In the genomic region with DNA sequence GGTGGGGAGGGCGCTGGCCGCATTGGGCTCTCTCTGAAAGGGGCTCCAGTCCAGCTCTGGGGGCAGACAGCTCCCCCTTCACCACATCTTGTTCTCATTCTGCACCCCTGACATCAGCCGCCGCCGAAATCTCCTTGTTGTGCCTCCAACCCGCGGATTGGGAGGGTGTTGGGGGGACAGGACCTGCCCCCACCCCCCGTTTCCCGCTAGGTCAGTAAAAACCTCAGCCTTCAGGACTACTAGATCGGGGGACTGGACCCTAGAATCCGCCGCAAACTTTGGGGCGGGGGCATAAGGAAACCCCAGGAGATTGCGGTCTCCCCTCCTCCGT, we compare ENCODE assay signal across 9 mouse cellular contexts. TPM values are rescaled to one million over a fixed set of nuclear protein-coding genes. Genes with fewer than 3 reads are reported as not detected.
A peak's percentile ranks its signal among the peaks of the same experiment; 100 is the strongest.
DNase-seq lines count a peak whose midpoint lies in the region; ATAC-seq and TF ChIP-seq lines count a peak whose summit lies in the region.
"Had no signal": no experiment of that assay in that cellular context is flagged by ENCODE, and none has a peak within 500 bp of the region (broad histone marks: within the 10 kb centered on the region; RNA-seq: fewer than 3 reads in every experiment).

No protein-coding gene starts in this region.

- H3K4me1 ChIP-seq in heart, adult 2 months (ENCODE audit: control insufficient read depth, insufficient read depth, low read length), result peaks cover 5% of the 10 kb centered on the region
- H3K4me1 ChIP-seq in thymus, adult 2 months (replicated peaks; ENCODE audit: control insufficient read depth, insufficient read depth, low read length), result peaks cover 17% of the 10 kb centered on the region
- peaks cover 33% of the 10 kb centered on the region for H3K4me1 ChIP-seq in liver, embryonic 12.5 days

- H3K36me3 ChIP-seq in heart, adult 2 months (ENCODE audit: control insufficient read depth, insufficient read depth, low read length), result no peaks in the 10 kb centered on the region
- no peaks in the 10 kb centered on the region for H3K36me3 ChIP-seq in thymus, adult 2 months (ENCODE audit: control insufficient read depth, insufficient read depth, low read length)
- no peaks in the 10 kb centered on the region for H3K36me3 ChIP-seq in liver, embryonic 12.5 days

- H3K9ac ChIP-seq in heart, adult 2 months (ENCODE audit: low read depth, low read length), result peak overlapping the region; percentile 0; the same call in 1 of the 2 replicates
- H3K9ac ChIP-seq in liver, embryonic 12.5 days, result no peak overlapping the region
- H3K9ac ChIP-seq: liver, embryonic 14.5 days had no signal

- no peak for ATAC-seq in liver, embryonic 12.5 days

- DNase-seq in heart, adult 2 months, result no peak
- no peak for DNase-seq in heart, postnatal 36 days
- peak; percentile 31 for DNase-seq in thymus, postnatal 4 days
- DNase-seq in thymus, adult 2 months, result no peak
- DNase-seq in MN1 (ENCODE audit: low spot score), result no peak
- no peak for DNase-seq in lung, postnatal 36 days
- DNase-seq in thymus, postnatal 10 days (ENCODE audit: low spot score in 2 of 2), result no peak

- peaks cover 3% of the 10 kb centered on the region; the same call in 1 of the 2 replicates for H3K27me3 ChIP-seq in heart, adult 2 months (ENCODE audit: control insufficient read depth, insufficient read depth, low read length)
- peaks cover 26% of the 10 kb centered on the region for H3K27me3 ChIP-seq in thymus, adult 2 months (ENCODE audit: control insufficient read depth, insufficient read depth, low read length)
- peaks cover 99% of the 10 kb centered on the region for H3K27me3 ChIP-seq in liver, embryonic 12.5 days (replicated peaks)

- H3K79me2 ChIP-seq in heart, adult 2 months (replicated peaks; ENCODE audit: control insufficient read depth, insufficient read depth, low read length), result no peaks in the 10 kb centered on the region

- WGBS in heart, adult 2 months, result 7% methylated on average over 15 of the region's 15 CpGs
- WGBS in thymus, adult 2 months, result under 1% methylated on average over 15 of the region's 15 CpGs
- WGBS in liver, embryonic 12.5 days (ENCODE audit: insufficient replicate concordance), result 1% methylated on average over 15 of the region's 15 CpGs

- H3K4me3 ChIP-seq in heart, adult 2 months, result peak overlapping the region; percentile 60
- H3K4me3 ChIP-seq in thymus, adult 2 months (ENCODE audit: control insufficient read depth, insufficient read depth, low read length), result no peak overlapping the region
- H3K4me3 ChIP-seq in liver, embryonic 12.5 days, result peak overlapping the region; percentile 52

- TF ChIP-seq CTCF in heart, adult 2 months (IDR thresholded peaks at IDR 0.05), result no peak
- TF ChIP-seq CTCF in thymus, adult 2 months (IDR thresholded peaks at IDR 0.05; ENCODE audit: borderline replicate concordance, control insufficient read depth, extremely low read depth, insufficient read depth, low read length, poor library complexity), result no peak

- TF ChIP-seq EP300 in heart, adult 2 months (IDR thresholded peaks at IDR 0.05; ENCODE audit: insufficient read depth, low read depth, low read length), result no peak

- no peaks in the 10 kb centered on the region for H3K9me3 ChIP-seq in liver, embryonic 12.5 days (replicated peaks)

- no peak overlapping the region for H3K27ac ChIP-seq in heart, adult 2 months
- no peak overlapping the region for H3K27ac ChIP-seq in thymus, adult 2 months (ENCODE audit: control insufficient read depth, insufficient read depth, low read length)
- H3K27ac ChIP-seq in liver, embryonic 12.5 days, result no peak overlapping the region
- H3K27ac ChIP-seq: liver, embryonic 14.5 days had no signal

- intact Hi-C loops in heart, adult 2 months (cut with DNase I), result no loop called here
- intact Hi-C loops in heart, postnatal 36 days (cut with DNase I), result no loop called here

- TF ChIP-seq POLR2A in heart, adult 2 months (IDR thresholded peaks at IDR 0.05; ENCODE audit: insufficient read depth, low read depth, low read length), result no peak
- no peak for TF ChIP-seq POLR2A in thymus, adult 2 months (IDR thresholded peaks at IDR 0.05; ENCODE audit: control insufficient read depth, extremely low read depth, insufficient read depth, low read length, poor library complexity)

- peak overlapping the region; percentile 76 for H3K4me2 ChIP-seq in liver, embryonic 12.5 days

RNA-seq across cellular contexts. Expression of a gene that starts 1.4 kb away (rescaled TPM):
- total RNA-seq in heart, adult 2 months (2021), result 10 to 100 TPM; 12.2 to 12.9 TPM
- polyA plus RNA-seq in heart, adult 2 months (2012; rRNA removed), result 63.3 and 64.4 TPM in 2 replicates
- total RNA-seq in heart, postnatal 36 days (2021), result 10 to 100 TPM; 13.8 to 14.2 TPM
- polyA plus RNA-seq in thymus, adult 2 months (2012; rRNA removed), result 2.3 and 6.5 TPM in 2 replicates
- 2.5 and 3.2 TPM in 2 replicates for polyA plus RNA-seq in liver, embryonic 12.5 days (2016; fragmentation: Nextera tagmentation; extraction: Ambion mirVana)

RNA-seq across cellular contexts. Expression of a gene that starts 13.4 kb away (rescaled TPM):
- under 1 TPM; 0.23 to 0.52 TPM for total RNA-seq in heart, adult 2 months (2021)
- 1.3 and 1.5 TPM in 2 replicates for polyA plus RNA-seq in heart, adult 2 months (2012; rRNA removed)
- total RNA-seq in heart, postnatal 36 days (2021), result under 1 TPM; 0.42 to 0.62 TPM
- polyA plus RNA-seq in thymus, adult 2 months (2012; rRNA removed), result 0.04 and 0.39 TPM in 2 replicates
- polyA plus RNA-seq in liver, embryonic 12.5 days (2016; fragmentation: Nextera tagmentation; extraction: Ambion mirVana), result not detected in 2 replicates
- polyA plus RNA-seq: liver, embryonic 14.5 days had no signal

RNA-seq across cellular contexts. Expression of a gene that starts 27.2 kb away (rescaled TPM):
- 10 to 100 TPM; 28.4 to 31.9 TPM for total RNA-seq in heart, adult 2 months (2021)
- polyA plus RNA-seq in heart, adult 2 months (2012; rRNA removed), result 12.6 and 25.7 TPM in 2 replicates
- total RNA-seq in heart, postnatal 36 days (2021), result 10 to 100 TPM; 26.7 to 31.2 TPM
- 1.8 and 3.3 TPM in 2 replicates for polyA plus RNA-seq in thymus, adult 2 months (2012; rRNA removed)
- polyA plus RNA-seq in liver, embryonic 12.5 days (2016; fragmentation: Nextera tagmentation; extraction: Ambion mirVana), result not detected in 2 replicates

RNA-seq across cellular contexts. Expression of a gene that starts 49.0 kb away (rescaled TPM):
- total RNA-seq in heart, adult 2 months (2021), result 1 to 10 TPM in 1 of 2 experiments, under 1 TPM in 1; 0.89 to 1.1 TPM
- polyA plus RNA-seq in heart, adult 2 months (2012; rRNA removed), result 0.32 and 0.72 TPM in 2 replicates
- 1 to 10 TPM in 1 of 2 experiments, under 1 TPM in 1; 0.89 to 1.3 TPM for total RNA-seq in heart, postnatal 36 days (2021)
- polyA plus RNA-seq in thymus, adult 2 months (2012; rRNA removed), result 0.13 and 0.19 TPM in 2 replicates
- 0.28 and 0.37 TPM in 2 replicates for polyA plus RNA-seq in liver, embryonic 12.5 days (2016; fragmentation: Nextera tagmentation; extraction: Ambion mirVana)
